Mouse (Mus musculus) monocyte, adult 59 days (primary cell): ENCODE measurements around the gene Clptm1. TPM values are rescaled to one million over a fixed set of nuclear protein-coding genes. Genes with fewer than 3 reads are reported as not detected.

ENCODE experiments used
- total RNA-seq, 2 experiments: library from RNA; stranded (reverse); gene quantifications; one replicate each; pipeline ENCODE4 v1.2.4; 2023

Clptm1 gene
- 10 to 100 TPM; 73.1 to 81.8 TPM for total RNA-seq

DNA sequence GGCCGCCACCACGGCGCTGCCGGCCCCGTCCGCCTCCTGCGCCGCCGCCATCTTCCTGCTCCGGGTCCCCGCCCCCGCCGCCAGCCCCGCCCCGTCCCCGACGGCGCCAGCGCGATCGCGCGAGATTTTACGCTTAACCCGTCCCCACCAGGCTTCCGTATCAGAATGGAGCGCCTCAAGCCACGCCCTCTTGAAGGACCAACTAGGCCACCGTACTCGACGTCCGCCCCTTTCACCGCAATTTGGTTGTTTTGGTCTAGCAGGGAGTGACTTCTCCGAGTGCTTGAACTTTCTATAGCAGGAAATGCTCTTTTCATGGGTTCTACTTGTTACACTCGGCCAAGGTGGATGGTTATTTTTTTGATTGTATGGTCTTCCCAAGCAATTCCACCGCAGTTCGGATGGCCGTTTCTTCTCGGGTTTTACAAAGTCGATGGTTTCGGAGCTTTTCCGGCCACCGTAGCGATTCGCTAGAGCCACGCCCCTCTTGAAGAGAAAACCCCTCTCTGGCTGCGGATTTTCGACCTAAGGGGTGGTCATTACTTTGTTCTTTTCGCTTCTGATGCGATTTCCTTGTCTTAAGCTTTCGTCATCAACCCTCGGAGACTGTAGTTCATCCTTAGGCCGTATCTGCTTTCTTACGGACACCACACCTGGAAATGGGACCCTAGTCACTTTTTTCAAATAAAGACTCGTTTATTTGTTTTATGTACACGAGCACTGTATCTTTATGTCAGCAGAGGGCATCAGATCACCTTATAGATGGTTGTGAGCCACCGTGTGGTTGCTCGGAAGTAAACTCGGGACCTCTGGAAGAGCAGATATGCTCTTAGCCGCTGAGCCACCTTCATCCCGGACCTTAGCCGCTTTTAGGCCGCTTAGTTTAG is at the start of gene Clptm1:
Clptm1 (minus strand) TSS at position 79 of the 887 bp plus-strand sequence.

DNA sequence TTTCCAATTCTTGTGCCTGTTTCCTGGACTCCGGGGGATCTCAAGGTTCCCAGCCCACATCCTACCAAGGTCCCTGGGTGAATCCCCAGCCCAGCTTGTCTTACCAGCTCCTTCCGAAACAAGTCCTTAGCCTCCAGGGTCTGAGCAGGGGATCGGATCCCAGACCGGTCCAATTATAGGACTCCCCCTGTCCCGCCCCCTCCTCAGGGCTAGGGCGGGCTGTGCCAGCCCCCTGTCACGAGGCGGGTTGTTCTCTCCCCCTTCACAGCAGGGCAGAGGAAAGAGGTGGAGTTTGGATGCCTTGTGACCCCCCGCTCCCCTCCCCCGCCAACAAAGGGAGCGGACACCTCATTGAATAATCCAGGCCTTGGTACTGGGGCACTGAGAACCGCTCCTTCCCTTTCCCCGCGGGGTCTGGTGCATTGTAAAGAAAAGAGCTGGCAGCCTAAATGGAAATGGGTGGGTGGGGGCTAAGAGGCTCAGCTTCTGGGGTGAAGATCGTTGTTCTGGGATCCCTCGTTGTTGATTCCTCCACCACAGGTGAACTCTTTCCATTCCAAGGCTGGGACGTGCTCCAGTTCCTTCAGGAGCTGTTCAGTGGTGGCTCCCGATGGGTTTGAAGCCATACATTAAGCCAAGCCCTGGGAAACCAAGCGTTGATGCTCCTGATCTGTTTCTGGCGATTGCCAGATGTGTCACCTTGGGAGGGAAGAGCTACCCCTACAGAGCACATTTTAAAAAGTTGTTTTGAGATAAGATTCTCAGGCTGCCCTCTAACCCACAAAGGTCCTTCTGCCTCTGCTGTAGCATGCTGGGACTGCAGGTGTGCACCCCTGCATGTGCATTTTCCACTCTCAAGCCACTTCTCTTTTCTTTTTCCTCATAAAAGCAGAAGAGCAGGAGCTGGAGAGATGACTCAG is 34.3 kb upstream of the Clptm1 start, which contains the start of gene Apoe:
Apoe (minus strand) TSS at position 282 of the 920 bp plus-strand sequence.

DNA sequence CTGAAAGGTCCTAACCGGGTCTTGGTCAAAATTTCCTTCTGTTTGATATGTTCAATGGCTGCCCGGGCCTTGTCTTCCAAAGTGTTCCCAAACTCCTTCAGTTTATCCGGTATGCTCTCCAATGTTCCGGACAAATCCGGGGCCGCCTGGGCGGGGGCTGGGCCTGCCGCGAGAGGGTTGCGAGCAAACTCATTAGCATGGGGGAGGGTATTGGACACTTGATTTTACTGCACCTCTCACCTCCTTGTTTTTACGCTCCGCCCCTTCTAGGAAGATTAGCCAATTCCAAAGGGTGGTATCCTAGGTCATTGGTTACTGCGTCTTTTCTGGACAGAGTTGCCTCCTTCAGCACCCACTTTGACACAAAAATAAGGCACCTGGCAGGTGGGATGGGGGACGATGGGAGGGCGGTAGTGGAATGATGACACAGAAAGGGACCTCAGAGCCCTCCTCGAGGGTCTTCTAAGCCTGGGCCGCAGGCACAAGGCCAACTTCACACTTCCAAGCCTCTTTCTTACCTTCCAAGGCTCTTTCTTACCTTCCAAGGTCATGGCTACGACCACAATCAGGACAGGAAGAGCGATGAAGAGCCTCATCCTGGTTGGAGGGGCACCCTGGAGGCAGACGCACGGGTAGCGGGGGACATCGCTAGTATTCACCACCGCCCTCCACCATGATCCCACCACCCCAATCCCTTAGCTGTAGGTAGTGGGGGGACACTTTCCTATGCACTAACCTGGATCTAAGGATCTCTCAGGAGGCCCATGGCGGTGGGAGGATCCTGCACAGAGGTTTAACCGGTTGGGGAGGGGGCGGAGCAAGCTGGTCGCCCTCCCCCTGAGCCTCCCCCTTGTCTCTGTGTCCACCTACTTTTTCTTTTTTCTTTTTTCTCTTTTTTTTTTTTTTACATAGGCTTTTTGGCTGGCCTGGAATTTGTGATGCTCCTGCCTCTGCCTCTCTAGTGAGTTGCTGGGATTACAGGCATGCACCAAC is 27.3 kb upstream of the Clptm1 start, which contains the start of gene Apoc1:
Apoc1 (minus strand) TSS at position 788 of the 993 bp plus-strand sequence.

DNA sequence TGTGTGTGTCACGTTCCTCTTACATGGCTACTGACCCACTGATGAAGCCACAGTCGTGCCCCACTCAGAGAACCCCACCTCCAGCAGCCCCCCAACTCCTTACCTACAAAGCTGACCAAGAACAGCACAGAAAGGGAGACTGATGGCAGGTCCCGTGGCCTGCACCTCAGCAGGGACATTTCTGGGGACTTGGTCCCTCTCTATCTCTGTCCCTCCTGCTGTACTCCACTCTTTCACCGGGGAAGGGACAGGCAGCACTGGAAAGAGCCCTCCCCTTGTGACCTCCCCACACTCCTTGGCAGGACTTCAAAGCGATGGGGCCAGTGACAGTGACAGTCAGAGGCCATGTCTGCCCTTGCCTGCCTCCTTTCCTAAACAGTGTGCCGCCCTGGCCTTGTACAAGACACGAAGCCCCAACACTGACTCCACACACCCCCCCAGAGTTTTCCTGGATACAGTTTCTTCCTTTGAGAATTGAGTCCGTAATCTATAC is 16.4 kb upstream of the Clptm1 start, which contains the start of the genes Gm44805 and Apoc4:
Gm44805 (minus strand) TSS at position 222 of the 493 bp plus-strand sequence.
Apoc4 (minus strand) TSS at position 278 of the 493 bp plus-strand sequence.

DNA sequence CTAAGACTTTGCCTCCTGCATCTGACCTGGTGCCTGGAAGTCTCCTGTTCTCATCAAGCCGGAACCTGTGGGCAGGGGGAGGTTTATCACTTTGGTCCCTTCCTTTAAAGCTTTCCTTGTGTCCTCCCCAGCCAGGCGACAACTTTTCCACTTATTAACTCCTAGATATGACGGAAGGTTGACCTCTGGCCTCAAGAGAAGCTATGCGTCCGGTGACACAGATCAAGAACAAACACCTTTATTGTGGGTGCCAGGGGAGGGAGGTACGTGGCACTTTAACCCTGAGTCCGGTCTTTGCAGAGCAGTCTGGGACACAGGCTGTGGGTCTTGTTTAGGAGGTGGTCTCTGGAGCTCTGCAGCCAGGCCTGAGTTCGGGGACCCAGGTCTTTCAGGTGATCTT is 13.0 kb upstream of the Clptm1 start, which contains the start of gene Apoc2:
Apoc2 (minus strand) TSS at position 70 of the 400 bp plus-strand sequence.

DNA sequence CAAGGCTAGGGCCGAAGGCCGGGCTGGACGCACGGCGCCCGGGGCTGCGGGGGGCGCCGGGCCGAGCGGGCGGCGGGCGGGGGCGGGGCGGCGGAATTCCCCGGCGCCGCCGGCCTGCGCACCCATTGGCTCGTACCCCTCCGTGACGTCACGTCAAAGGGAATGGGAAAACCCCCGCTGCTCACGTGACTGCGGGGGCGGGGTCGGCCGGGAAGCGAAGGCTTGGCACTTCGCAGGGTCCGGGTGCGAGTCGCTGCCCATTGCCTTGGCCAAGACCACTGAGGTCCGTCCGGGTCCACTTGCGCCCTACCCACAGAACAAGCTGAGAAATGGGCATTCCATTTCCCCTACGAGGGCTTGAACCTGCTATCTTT is 35.5 kb downstream of the Clptm1 start, which contains the start of gene Relb:
Relb (minus strand) TSS at position 78 of the 374 bp plus-strand sequence.

DNA sequence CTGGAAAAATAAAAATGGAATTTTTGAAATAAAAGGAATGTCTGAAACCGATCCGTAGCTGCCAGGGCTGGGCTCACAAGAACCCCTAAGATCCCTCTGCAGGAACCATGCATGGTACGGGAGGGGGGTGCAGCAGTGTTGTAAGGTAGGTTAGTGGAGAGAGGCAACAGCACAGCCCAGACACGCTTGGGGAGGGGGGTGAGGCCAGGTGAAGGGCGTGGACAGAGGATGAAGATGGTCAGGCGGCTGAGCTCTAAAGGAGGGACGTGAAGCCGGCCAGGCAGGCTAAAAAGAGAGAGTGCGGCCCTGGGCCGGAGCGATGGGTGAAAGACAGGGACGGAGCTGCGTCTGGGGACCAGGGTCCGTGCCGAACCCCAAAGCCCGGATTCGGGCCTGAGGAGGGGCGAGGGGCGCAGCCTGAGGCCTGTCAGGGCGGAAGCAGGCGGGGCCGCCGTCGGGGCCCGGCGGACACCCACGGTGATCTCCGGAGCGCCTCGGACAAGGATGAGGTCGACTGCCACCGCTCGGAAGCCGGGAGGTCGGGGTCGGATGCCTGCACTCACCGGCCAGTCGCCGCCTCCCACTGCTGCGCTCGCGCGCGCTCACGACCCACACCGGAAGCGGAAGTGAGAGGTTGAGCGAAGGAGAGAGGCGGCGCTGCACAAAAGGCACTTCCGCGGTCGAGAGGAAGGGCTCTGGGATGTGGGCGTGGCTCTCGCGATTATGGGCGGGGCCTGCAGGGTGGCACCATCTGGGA is 60.8 kb downstream of the Clptm1 start, which contains the start of gene Clasrp:
Clasrp (minus strand) TSS at position 638 of the 757 bp plus-strand sequence.

Other genes starting within 250 kb of the Clptm1 start
- gene Mark4, start 206.2 kb downstream of the Clptm1 start, total RNA-seq = 10 to 100 TPM; 32.6 to 34.3 TPM
- under 1 TPM; 0.89 to 0.94 TPM for gene Exoc3l2, start 201.7 kb downstream of the Clptm1 start, total RNA-seq
- 10 to 100 TPM in 1 of 2 experiments, 1 to 10 TPM in 1; 8.6 to 11.2 TPM for gene Bloc1s3, start 156.7 kb downstream of the Clptm1 start, total RNA-seq
- gene Trappc6a, start 156.6 kb downstream of the Clptm1 start, total RNA-seq = 10 to 100 TPM; 34.4 to 45.3 TPM
- gene Nkpd1, start 147.2 kb downstream of the Clptm1 start, total RNA-seq = under 1 TPM in 1 of 2 experiments, not detected in 1; 0.26 TPM
- 10 to 100 TPM; 45.7 to 48.4 TPM for gene Ppp1r37, start 102.0 kb downstream of the Clptm1 start, total RNA-seq
- 1 to 10 TPM; 6.2 to 6.8 TPM for gene Zfp296, start 87.7 kb downstream of the Clptm1 start, total RNA-seq
- 10 to 100 TPM; 76.3 to 80.3 TPM for gene Gemin7, start 87.4 kb downstream of the Clptm1 start, total RNA-seq
- gene Clasrp, start 60.5 kb downstream of the Clptm1 start, total RNA-seq = 10 to 100 TPM; 60.6 to 62.7 TPM
- 10 to 100 TPM; 73.1 to 82.8 TPM for gene Relb, start 35.6 kb downstream of the Clptm1 start, total RNA-seq
- gene Apoc2, start 12.9 kb upstream of the Clptm1 start, total RNA-seq = 100 to 1,000 TPM; 138 to 244 TPM
- not detected for gene Gm44805, start 16.4 kb upstream of the Clptm1 start, total RNA-seq
- not detected for gene Apoc4, start 16.4 kb upstream of the Clptm1 start, total RNA-seq
- 10 to 100 TPM; 79.5 to 84.6 TPM for gene Apoc1, start 27.6 kb upstream of the Clptm1 start, total RNA-seq
- 1,000 to 10,000 TPM; 1,850 to 1,922 TPM for gene Apoe, start 34.2 kb upstream of the Clptm1 start, total RNA-seq
- gene Tomm40, start 50.4 kb upstream of the Clptm1 start, total RNA-seq = 10 to 100 TPM; 31.1 to 33.4 TPM
- gene Nectin2, start 85.5 kb upstream of the Clptm1 start, total RNA-seq = 1 to 10 TPM in 1 of 2 experiments, under 1 TPM in 1; 0.91 to 2.5 TPM
- gene Bcam, start 106.0 kb upstream of the Clptm1 start, total RNA-seq = under 1 TPM; 0.76 to 0.97 TPM
- not detected for gene Cblc, start 131.8 kb upstream of the Clptm1 start, total RNA-seq
- 10 to 100 TPM; 71.7 to 91.9 TPM for gene Bcl3, start 157.7 kb upstream of the Clptm1 start, total RNA-seq
- not detected for gene Gm19345, start 187.0 kb upstream of the Clptm1 start, total RNA-seq
- 1 to 10 TPM; 1.9 to 2.9 TPM for gene Ceacam16, start 196.3 kb upstream of the Clptm1 start, total RNA-seq
- gene Ceacam19, start 222.9 kb upstream of the Clptm1 start, total RNA-seq = 1 to 10 TPM; 2.4 to 2.7 TPM